Mouse (Mus musculus) yolk sac, embryonic 10.5 days (tissue): ENCODE measurements around the gene Atp7a.

Experiments used
- DNase-seq: peaks from one replicate; pipeline ENCODE4 v3.0.0-alpha.2; 2017; ENCODE audit warnings: low spot score

Gene Atp7a

GRCm38 (mm10) chrX:106080811-106081443, 53.9 kb downstream of the Atp7a start:
- no peak for DNase-seq

- no peak for DNase-seq
Measured at GRCm38 (mm10) chrX:106082518-106082917, 55.4 kb downstream of the Atp7a start.

DNA sequence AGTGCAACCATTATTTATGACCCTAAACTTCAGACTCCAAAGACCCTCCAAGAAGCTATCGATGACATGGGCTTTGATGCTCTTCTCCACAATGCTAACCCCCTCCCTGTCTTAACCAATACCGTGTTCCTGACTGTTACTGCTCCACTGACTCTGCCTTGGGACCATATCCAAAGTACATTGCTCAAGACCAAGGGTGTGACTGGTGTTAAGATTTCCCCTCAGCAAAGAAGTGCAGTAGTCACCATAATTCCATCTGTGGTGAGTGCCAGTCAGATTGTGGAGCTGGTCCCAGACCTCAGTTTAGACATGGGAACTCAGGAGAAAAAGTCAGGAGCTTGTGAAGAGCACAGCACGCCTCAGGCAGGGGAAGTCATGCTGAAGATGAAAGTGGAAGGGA, 58.1 kb downstream of the Atp7a start:
- no peak for DNase-seq

DNA sequence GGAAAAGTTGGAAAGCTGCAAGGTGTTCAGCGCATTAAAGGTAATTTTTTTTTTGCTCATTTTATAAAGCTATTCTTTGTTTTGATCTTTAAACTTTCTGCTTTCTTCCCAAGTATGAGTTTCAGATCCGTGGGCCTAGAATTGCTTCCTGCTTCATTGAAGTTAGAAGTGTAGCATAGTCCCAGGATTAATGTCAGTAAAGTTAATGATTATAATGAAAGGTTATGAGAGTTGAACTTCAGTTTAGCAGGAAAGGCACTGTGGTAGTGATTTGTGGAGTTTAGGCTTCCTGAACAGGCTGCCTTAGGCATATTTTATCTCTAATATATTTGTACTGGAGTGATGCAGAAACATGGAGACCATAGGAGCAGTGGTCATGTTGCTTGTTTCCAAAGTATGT, 58.5 kb downstream of the Atp7a start:
- no peak for DNase-seq

GRCm38 (mm10) chrX:106092939-106093338, 65.9 kb downstream of the Atp7a start:
- DNase-seq: no peak

DNA sequence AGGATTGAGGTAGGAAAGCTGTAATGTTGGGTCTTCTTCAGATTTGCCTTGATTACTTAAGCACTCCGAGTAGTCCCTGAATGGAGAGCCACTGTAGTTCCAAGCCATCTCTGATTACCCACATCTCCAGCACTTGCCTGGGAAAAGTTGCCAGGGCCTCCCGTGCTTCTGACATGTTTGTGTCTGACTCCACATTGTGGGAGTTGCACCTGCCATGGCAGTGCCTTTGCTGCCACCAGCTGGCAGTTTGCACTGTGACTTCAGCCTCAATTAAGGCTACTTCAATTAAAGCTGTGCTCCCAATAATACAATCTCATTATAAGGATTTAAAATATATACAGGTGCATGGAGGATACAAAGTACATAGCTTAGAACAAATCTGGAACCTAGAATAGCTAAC, 78.4 kb downstream of the Atp7a start:
- DNase-seq: no peak

- DNase-seq: no peak
Measured at GRCm38 (mm10) chrX:106113881-106114280, 86.8 kb downstream of the Atp7a start.

GRCm38 (mm10) chrX:106114674-106115073, 87.6 kb downstream of the Atp7a start:
- DNase-seq: peak; percentile 30

- DNase-seq: no peak
Measured at GRCm38 (mm10) chrX:106122823-106123222, 95.7 kb downstream of the Atp7a start.

DNA sequence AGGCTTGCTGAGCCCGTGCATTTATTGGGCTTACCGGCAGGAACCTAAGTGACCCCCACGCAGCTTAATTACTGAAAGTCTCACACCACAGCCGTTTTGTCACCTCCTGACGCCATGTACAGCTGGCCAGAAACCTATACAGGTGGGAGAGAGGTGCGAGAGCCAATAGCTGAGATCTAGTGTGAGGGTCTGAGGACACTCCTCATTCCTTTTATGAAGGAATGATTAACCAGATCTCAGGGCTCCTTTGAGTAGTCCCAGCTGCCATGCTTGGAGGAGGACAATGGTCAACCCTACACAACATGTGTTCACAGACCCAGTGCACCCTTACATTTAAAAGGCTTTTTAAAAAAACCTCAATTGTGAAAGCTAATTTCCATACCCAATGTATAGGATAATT, 101.2 kb downstream of the Atp7a start:
- DNase-seq: no peak

DNA sequence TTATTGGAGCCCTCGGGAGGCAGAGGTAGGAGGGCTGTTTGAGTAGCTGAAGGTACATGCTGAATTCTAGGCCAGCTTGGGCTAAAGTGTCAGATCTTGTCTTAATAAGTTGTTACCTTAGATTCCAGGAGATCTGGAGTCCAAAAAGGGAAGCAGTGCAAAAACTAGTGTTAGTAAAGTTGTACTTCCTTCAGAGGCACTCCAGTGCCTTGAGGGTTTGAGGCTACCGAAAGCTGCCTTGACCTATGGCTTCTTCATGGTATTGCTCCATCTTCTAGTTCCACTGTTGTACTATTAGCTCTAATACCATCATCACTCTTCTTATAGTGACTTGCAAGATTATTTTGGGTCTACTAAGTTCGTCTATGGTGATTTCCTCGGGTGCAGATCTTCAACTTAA, 102.8 kb downstream of the Atp7a start:
- DNase-seq: no peak

- DNase-seq: no peak
Measured at GRCm38 (mm10) chrX:106134916-106135315, 107.8 kb downstream of the Atp7a start.

- DNase-seq: no peak
Measured at GRCm38 (mm10) chrX:106135484-106135883, 108.4 kb downstream of the Atp7a start.

GRCm38 (mm10) chrX:106135916-106136575, 109.0 kb downstream of the Atp7a start:
- no peak for DNase-seq

DNA sequence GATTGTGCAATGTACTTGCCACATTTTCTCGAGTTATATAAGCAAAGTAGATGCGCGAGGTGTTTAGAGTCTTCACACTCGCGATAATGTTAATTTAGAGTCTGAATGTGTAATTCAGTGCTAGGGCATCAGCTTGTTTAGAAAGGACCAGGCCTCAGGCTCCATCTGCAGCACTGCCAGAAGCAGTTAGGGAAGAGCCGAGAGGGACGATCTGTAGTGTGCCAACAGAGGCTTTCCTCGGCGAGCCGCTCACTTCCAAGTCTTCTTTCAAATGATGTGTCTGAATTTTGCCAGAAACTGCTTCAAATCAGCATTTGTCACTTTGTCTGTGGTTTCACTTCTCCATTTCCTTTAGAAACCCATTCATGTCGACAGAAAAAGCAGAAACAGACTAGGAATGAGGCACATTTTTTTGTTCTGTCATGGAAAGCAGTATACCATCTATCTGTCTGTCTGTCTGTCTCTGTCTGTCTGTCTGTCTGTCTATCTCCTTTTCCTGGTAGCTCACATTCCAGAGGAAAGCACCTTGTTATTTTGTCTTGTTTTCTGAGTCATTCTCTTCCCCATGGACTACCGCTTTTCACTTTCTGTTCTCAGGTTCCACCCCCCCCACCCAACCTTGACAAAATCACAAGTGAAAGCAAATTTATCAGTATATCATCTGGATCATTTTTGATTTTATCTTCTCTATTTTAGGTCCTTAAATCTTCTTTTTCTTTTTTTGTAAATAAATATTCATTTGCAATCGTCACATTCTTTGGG, 112.4 kb downstream of the Atp7a start:
- no peak for DNase-seq

DNA sequence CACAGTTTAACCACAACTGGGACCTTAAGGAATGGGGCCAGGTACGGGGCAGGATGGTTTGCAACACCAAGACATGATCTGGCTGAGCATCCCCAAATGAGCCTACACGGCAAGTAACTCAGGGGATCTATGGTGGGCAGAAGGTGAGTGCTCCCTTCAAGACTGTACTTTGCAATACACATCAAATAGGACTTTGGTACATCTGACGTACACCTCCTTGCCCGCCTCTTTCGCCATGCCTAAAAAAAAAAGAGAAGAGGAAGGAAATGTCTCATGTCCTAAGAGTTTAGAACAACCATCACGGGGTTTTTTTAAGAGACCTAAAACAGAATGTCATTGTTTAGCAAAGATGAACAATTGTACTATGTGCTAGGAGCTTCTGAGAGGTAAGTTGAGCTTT, 115.9 kb downstream of the Atp7a start, which contains the start of gene Tlr13:
Gene Tlr13, plus strand, starts transcription at position 269 of the 400 bp plus-strand sequence.
- DNase-seq: no peak

DNA sequence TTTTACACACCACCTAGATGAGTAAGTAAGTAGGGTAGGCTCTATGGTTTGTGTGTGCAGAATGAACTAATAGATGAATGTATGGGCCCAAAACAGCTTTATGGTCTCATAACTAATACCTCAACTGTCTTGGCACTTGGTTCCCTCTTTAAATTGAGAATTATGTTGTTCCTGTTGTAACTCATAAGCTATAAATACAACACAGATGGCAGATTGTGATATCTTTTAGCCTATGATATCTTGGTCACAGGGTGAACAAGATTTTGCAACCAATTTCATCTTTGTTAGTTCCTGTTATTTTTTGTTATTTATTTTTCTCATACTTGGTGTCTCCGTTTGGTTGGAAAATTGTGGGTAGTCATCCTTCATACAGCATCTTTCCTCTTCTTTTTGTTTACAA, 121.1 kb downstream of the Atp7a start:
- DNase-seq: no peak

GRCm38 (mm10) chrX:106149460-106149859, 122.4 kb downstream of the Atp7a start:
- no peak for DNase-seq

- DNase-seq: peak; percentile 61
Measured at GRCm38 (mm10) chrX:106154180-106154586, 127.1 kb downstream of the Atp7a start.

GRCm38 (mm10) chrX:106155892-106156291, 128.8 kb downstream of the Atp7a start:
- DNase-seq: no peak

DNA sequence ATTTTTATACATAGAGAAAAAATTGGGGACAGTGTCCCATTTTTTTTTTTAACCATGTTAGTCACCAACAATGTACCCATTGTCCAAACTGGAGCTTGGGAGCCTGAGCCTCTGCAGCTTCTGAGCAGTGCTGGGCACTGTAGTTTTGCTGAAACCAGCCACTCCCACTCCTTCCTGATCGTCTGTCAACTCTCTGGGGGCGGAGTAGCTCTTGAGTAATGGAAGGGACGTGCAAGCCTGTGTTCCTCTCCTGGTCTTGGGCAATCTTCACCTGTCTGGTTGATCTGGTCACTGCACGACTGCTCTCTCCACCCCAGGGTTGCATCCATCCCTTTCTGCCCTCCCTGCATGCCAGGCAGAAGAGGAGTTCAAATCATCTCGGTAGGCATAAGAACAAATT, 136.9 kb downstream of the Atp7a start:
- DNase-seq: peak; percentile 55

- DNase-seq: peak; percentile 58
Measured at GRCm38 (mm10) chrX:106164555-106164954, 137.5 kb downstream of the Atp7a start.

DNA sequence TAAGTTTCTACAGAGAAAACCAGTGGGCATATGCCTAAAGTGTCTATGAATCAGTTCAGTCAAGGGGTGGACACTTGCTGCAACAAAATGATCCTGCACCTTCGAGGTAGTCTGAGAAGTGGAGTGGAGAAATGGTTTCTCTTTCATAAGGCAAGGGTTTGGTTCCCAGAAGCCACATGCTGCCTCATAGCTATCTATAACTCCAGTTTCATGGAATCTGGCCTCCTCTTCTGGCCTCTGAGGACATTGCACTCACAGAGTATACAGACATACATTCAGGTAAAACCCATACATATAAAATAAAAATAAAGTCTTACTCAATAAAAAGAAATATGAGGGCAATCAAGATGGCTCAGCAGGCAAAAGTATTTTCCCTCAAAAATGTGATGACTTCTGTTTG, 138.0 kb downstream of the Atp7a start:
- DNase-seq: peak; percentile 24
